ENCODE assay signal across 9 mouse cellular contexts in genomic region chr14:21031783-21032511, GRCm38 (mm10). TPM values are rescaled to one million over a fixed set of nuclear protein-coding genes. Genes with fewer than 3 reads are reported as not detected.
DNase-seq lines count a peak whose midpoint lies in the region; ATAC-seq and TF ChIP-seq lines count a peak whose summit lies in the region.
"Had no signal": no experiment of that assay in that cellular context is flagged by ENCODE, and none has a peak within 500 bp of the region (broad histone marks: within the 10 kb centered on the region; RNA-seq: fewer than 3 reads in every experiment).

No protein-coding gene starts in this region.

- no peaks in the 10 kb centered on the region for H3K9me3 ChIP-seq in midbrain, postnatal 0 days (ENCODE audit: low read length)
- H3K9me3 ChIP-seq in midbrain, embryonic 16.5 days (replicated peaks; ENCODE audit: control insufficient read depth, low read length, poor library complexity, severe bottlenecking), result no peaks in the 10 kb centered on the region
- H3K9me3 ChIP-seq in heart, embryonic 10.5 days, result no peaks in the 10 kb centered on the region
- no peaks in the 10 kb centered on the region for H3K9me3 ChIP-seq in kidney, postnatal 0 days (replicated peaks; ENCODE audit: low read length)
- no peaks in the 10 kb centered on the region for H3K9me3 ChIP-seq in forebrain, embryonic 15.5 days

- no peaks in the 10 kb centered on the region for H3K27me3 ChIP-seq in midbrain, postnatal 0 days (ENCODE audit: insufficient read depth, low read length)
- no peaks in the 10 kb centered on the region for H3K27me3 ChIP-seq in midbrain, embryonic 16.5 days (ENCODE audit: control insufficient read depth, insufficient read depth, low read depth, low read length)
- no peaks in the 10 kb centered on the region for H3K27me3 ChIP-seq in heart, embryonic 10.5 days (ENCODE audit: insufficient read depth, poor library complexity, severe bottlenecking)
- no peaks in the 10 kb centered on the region for H3K27me3 ChIP-seq in kidney, postnatal 0 days (ENCODE audit: insufficient read depth, low read length)
- H3K27me3 ChIP-seq in forebrain, embryonic 15.5 days, result no peaks in the 10 kb centered on the region

- DNase-seq in midbrain, postnatal 0 days (ENCODE audit: low spot score), result peak; percentile 36
- DNase-seq in c-Kit-positive CD71-negative TER-119-negative erythroid progenitor cells, embryonic 14.5 days (ENCODE audit: low read depth), result peak; percentile 72
- DNase-seq in heart, embryonic 10.5 days (ENCODE audit: low spot score), result no peak
- peak; percentile 80 for DNase-seq in kidney, postnatal 0 days (ENCODE audit: low spot score)
- DNase-seq in lung, postnatal 4 days, result peak; percentile 77 to 82
- peak; percentile 42 for DNase-seq in thymus, postnatal 14 days

- no peaks in the 10 kb centered on the region for H3K4me1 ChIP-seq in midbrain, postnatal 0 days (ENCODE audit: insufficient read depth, low read length)
- H3K4me1 ChIP-seq in midbrain, embryonic 16.5 days (ENCODE audit: control insufficient read depth, insufficient read depth, low read length), result no peaks in the 10 kb centered on the region
- peaks cover 9% of the 10 kb centered on the region; the same call in 1 of the 2 replicates for H3K4me1 ChIP-seq in heart, embryonic 10.5 days
- H3K4me1 ChIP-seq in kidney, postnatal 0 days (replicated peaks; ENCODE audit: insufficient read depth, low read length), result peaks cover 10% of the 10 kb centered on the region; the same call in 1 of the 2 replicates
- H3K4me1 ChIP-seq in forebrain, embryonic 15.5 days, result no peaks in the 10 kb centered on the region

- peaks cover 30% of the 10 kb centered on the region for H3K36me3 ChIP-seq in midbrain, postnatal 0 days (ENCODE audit: insufficient read depth, low read length)
- peaks cover 30% of the 10 kb centered on the region for H3K36me3 ChIP-seq in midbrain, embryonic 16.5 days (ENCODE audit: control insufficient read depth, insufficient read depth, low read length)
- peaks cover 87% of the 10 kb centered on the region for H3K36me3 ChIP-seq in heart, embryonic 10.5 days
- peaks cover 42% of the 10 kb centered on the region for H3K36me3 ChIP-seq in kidney, postnatal 0 days (ENCODE audit: insufficient read depth, low read length)
- peaks cover 41% of the 10 kb centered on the region for H3K36me3 ChIP-seq in forebrain, embryonic 15.5 days

- no peak overlapping the region for H3K4me2 ChIP-seq in midbrain, postnatal 0 days (ENCODE audit: low read depth, low read length, poor library complexity, severe bottlenecking)
- no peak overlapping the region for H3K4me2 ChIP-seq in midbrain, embryonic 16.5 days (ENCODE audit: low read length)
- no peak overlapping the region for H3K4me2 ChIP-seq in kidney, postnatal 0 days (ENCODE audit: low read length)
- H3K4me2 ChIP-seq in forebrain, embryonic 15.5 days (replicated peaks), result no peak overlapping the region

- H3K9ac ChIP-seq in midbrain, postnatal 0 days (replicated peaks; ENCODE audit: low read length, poor library complexity, severe bottlenecking), result no peak overlapping the region
- H3K9ac ChIP-seq in midbrain, embryonic 16.5 days (ENCODE audit: low read depth, low read length), result no peak overlapping the region
- H3K9ac ChIP-seq in kidney, postnatal 0 days (ENCODE audit: low read depth, low read length), result no peak overlapping the region
- no peak overlapping the region for H3K9ac ChIP-seq in forebrain, embryonic 15.5 days (replicated peaks)

- TF ChIP-seq CTCF in midbrain, postnatal 0 days (IDR thresholded peaks at IDR 0.05), result no peak
- TF ChIP-seq CTCF in kidney, postnatal 0 days (IDR thresholded peaks at IDR 0.05; ENCODE audit: low read depth), result no peak

- no peak overlapping the region for H3K4me3 ChIP-seq in midbrain, postnatal 0 days (ENCODE audit: low read depth, low read length)
- no peak overlapping the region for H3K4me3 ChIP-seq in midbrain, embryonic 16.5 days (ENCODE audit: low read depth, low read length)
- H3K4me3 ChIP-seq in heart, embryonic 10.5 days, result no peak overlapping the region
- H3K4me3 ChIP-seq in kidney, postnatal 0 days (replicated peaks; ENCODE audit: low read depth, low read length), result no peak overlapping the region
- H3K4me3 ChIP-seq in forebrain, embryonic 15.5 days, result no peak overlapping the region
- H3K4me3 ChIP-seq: erythroblast, embryonic 14.5 days had no signal

- no peak overlapping the region for H3K27ac ChIP-seq in midbrain, postnatal 0 days (ENCODE audit: low read depth, low read length)
- no peak overlapping the region for H3K27ac ChIP-seq in midbrain, embryonic 16.5 days (ENCODE audit: low read length)
- peak overlapping the region; percentile 47; the same call in 1 of the 2 replicates for H3K27ac ChIP-seq in heart, embryonic 10.5 days
- H3K27ac ChIP-seq in kidney, postnatal 0 days, result peak overlapping the region; percentile 56
- no peak overlapping the region for H3K27ac ChIP-seq in forebrain, embryonic 15.5 days (replicated peaks)

- 66% methylated on average over 6 of the region's 6 CpGs for WGBS in midbrain, postnatal 0 days
- WGBS in midbrain, embryonic 16.5 days, result 83% methylated on average over 6 of the region's 6 CpGs
- WGBS in heart, embryonic 10.5 days, result 73% methylated on average over 6 of the region's 6 CpGs
- WGBS in kidney, postnatal 0 days, result 37% methylated on average over 6 of the region's 6 CpGs
- WGBS in forebrain, embryonic 15.5 days, result 85% methylated on average over 6 of the region's 6 CpGs

- no peak for ATAC-seq in midbrain, postnatal 0 days (ENCODE audit: low FRiP score)
- ATAC-seq in midbrain, embryonic 16.5 days, result no peak
- ATAC-seq in kidney, postnatal 0 days (replicated peaks; ENCODE audit: low FRiP score, low read depth), result peak; percentile 67
- ATAC-seq in forebrain, embryonic 15.5 days (replicated peaks), result no peak

RNA-seq across cellular contexts. Expression of gene Ap3m1, which starts 20.4 kb away (rescaled TPM):
- total RNA-seq in midbrain, postnatal 0 days (2014; rRNA removed), result 53.9 and 67.6 TPM in 2 replicates
- polyA plus RNA-seq in midbrain, postnatal 0 days (2015; fragmentation: Nextera tagmentation; extraction: Ambion mirVana), result 50.1 and 54.2 TPM in 2 replicates
- polyA plus RNA-seq in midbrain, embryonic 16.5 days (2015; fragmentation: Nextera tagmentation; extraction: Ambion mirVana), result 80.9 and 83.3 TPM in 2 replicates
- 82.2 and 89.2 TPM in 2 replicates for polyA plus RNA-seq in heart, embryonic 10.5 days (2016; fragmentation: Nextera tagmentation; extraction: Ambion mirVana)
- 50.7 and 55.4 TPM in 2 replicates for polyA plus RNA-seq in kidney, postnatal 0 days (2015; fragmentation: Nextera tagmentation; extraction: Ambion mirVana)
- polyA plus RNA-seq in forebrain, embryonic 15.5 days (2015; fragmentation: Nextera tagmentation; extraction: Ambion mirVana), result 104 and 107 TPM in 2 replicates

RNA-seq across cellular contexts. Expression of gene Adk, which starts 20.4 kb away (rescaled TPM):
- total RNA-seq in midbrain, postnatal 0 days (2014; rRNA removed), result 25.3 and 27.3 TPM in 2 replicates
- 48.3 and 50.6 TPM in 2 replicates for polyA plus RNA-seq in midbrain, postnatal 0 days (2015; fragmentation: Nextera tagmentation; extraction: Ambion mirVana)
- polyA plus RNA-seq in midbrain, embryonic 16.5 days (2015; fragmentation: Nextera tagmentation; extraction: Ambion mirVana), result 40.4 and 41.1 TPM in 2 replicates
- 275 and 312 TPM in 2 replicates for polyA plus RNA-seq in heart, embryonic 10.5 days (2016; fragmentation: Nextera tagmentation; extraction: Ambion mirVana)
- polyA plus RNA-seq in kidney, postnatal 0 days (2015; fragmentation: Nextera tagmentation; extraction: Ambion mirVana), result 193 and 196 TPM in 2 replicates
- polyA plus RNA-seq in forebrain, embryonic 15.5 days (2015; fragmentation: Nextera tagmentation; extraction: Ambion mirVana), result 68.6 and 74.6 TPM in 2 replicates

Comparison
In these comparisons a context has a peak if more than half of its experiments do, and no peak if none do; other contexts are left out.
1. H3K27ac ChIP-seq: peak in heart, embryonic 10.5 days (single experiment) and kidney, postnatal 0 days (single experiment); none in midbrain, postnatal 0 days (single experiment), midbrain, embryonic 16.5 days (single experiment) and forebrain, embryonic 15.5 days (single experiment).